Mouse (Mus musculus) hindlimb bud, embryonic 11.5 days (tissue): Measurements from ENCODE around the gene Tspo2.

Experiments
- DNase-seq: peaks from one replicate; pipeline ENCODE4 v3.0.0-alpha.2; 2012; ENCODE audit warnings: low read depth, low spot score; ENCODE audit errors: extremely low spot score

The Tspo2 gene

GRCm38 (mm10) chr17:48419571-48419970 lies 31.8 kb downstream of the Tspo2 start:
- DNase-seq = no peak

- DNase-seq = no peak
These were observed 32.5 kb downstream of the Tspo2 start for GRCm38 (mm10) chr17:48418781-48419180.

- DNase-seq = no peak
These were observed 33.1 kb downstream of the Tspo2 start for GRCm38 (mm10) chr17:48418174-48418573.

GRCm38 (mm10) chr17:48417521-48417920 lies 33.8 kb downstream of the Tspo2 start:
- DNase-seq = no peak

- DNase-seq = no peak
These were observed 34.7 kb downstream of the Tspo2 start for GRCm38 (mm10) chr17:48416425-48417195.

- no peak for DNase-seq
These were observed 35.3 kb downstream of the Tspo2 start for GRCm38 (mm10) chr17:48416011-48416410.

- DNase-seq = no peak
These were observed 40.1 kb downstream of the Tspo2 start for GRCm38 (mm10) chr17:48411241-48411640.

- DNase-seq = peak; percentile 42
These were observed 41.0 kb downstream of the Tspo2 start for GRCm38 (mm10) chr17:48410299-48410785.

GRCm38 (mm10) chr17:48409380-48410298 lies 41.7 kb downstream of the Tspo2 start, which contains the start of the genes Nfya and Oard1:
Nfya (minus strand) TSS chr17:48409906.
Oard1 (plus strand) TSS chr17:48410014.
- peak; percentile 96 for DNase-seq

- DNase-seq = no peak
These were observed 42.6 kb downstream of the Tspo2 start for GRCm38 (mm10) chr17:48408526-48409291.

- DNase-seq = no peak
These were observed 43.3 kb downstream of the Tspo2 start for GRCm38 (mm10) chr17:48407910-48408525.

- no peak for DNase-seq
These were observed 44.2 kb downstream of the Tspo2 start for GRCm38 (mm10) chr17:48407154-48407553.

- DNase-seq = no peak
These were observed 46.6 kb downstream of the Tspo2 start for GRCm38 (mm10) chr17:48404706-48405105.

- no peak for DNase-seq
These were observed 47.5 kb downstream of the Tspo2 start for GRCm38 (mm10) chr17:48403848-48404247.

GRCm38 (mm10) chr17:48402751-48403150 lies 48.6 kb downstream of the Tspo2 start:
- DNase-seq = no peak

- no peak for DNase-seq
These were observed 49.6 kb downstream of the Tspo2 start for GRCm38 (mm10) chr17:48401710-48402109.
